Mouse (Mus musculus) ovary, postnatal 14 days (tissue): ENCODE measurements around the gene Wdr60.
"Not testable (repeated sequence)": the region's sequence is repeated elsewhere in the genome, so short reads cannot be mapped to it uniquely, and the experiment has no call there.

ENCODE experiments used
- DNase-seq: peaks from one replicate; pipeline ENCODE4 v3.0.0; 2022; ENCODE audit warnings: low spot score

The Wdr60 gene

DNA sequence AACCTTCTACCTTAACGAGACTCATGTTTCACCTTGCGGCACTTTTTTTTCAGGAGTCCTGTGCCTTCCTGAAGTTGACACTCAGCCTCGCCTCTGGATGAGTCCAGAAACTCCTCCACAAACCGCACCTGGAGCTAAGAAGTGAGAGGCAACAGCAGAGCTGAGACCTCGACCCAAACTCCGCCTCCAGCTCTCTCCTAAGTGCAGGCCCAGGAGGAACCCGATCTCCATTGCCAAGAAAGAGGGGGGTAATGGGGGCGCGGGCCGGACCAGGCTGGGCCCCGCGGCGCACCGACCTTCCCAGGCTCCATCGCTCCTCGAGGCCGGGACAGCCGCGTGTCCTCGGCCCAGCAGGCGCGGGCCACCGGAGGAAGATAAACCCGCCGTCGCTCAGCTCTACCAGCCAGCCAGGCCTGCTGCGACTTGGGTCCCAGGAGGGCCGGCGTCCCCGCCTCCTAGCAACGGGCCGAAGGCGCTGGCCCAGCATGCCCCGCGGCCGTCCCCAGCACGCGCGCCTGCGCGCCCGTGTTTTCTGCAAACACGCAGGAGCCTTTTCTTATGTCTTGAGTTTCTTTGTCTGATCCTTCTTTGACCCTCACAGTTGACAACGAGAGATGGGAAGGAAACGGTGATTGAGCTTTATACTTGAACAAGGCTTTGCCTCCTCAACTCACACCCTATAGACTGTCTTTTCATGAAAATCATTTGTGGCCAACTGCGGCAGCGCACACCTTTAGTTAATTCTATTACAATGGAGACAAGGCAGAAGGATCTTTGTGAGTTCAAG lies at the start of gene Wdr60:
Gene Wdr60, minus strand, starts transcription at position 468 of the 787 bp plus-strand sequence.
- peak; percentile 84 for DNase-seq

GRCm38 (mm10) chr12:116308612-116309011 lies 45.8 kb upstream of the Wdr60 start:
- no peak for DNase-seq

DNA sequence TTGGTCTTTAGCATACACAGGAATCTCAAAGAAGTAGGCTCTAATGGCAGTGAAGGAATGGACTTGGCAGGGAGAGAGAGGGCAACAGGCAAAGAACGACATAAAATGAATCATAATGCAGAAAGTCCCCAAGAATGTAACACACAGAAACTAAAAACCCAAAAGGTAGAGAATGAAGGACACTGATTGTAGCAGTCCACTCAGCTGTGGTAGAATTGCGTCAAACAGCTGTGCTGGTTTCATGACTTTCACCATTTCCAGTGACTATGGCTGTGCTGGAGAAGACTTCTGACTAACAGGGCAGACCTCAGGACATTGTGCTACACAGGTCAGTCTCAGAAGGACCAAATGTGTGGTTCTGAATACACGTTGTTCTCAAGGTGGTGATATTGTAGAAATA lies 45.0 kb upstream of the Wdr60 start:
- no peak for DNase-seq

GRCm38 (mm10) chr12:116306042-116306441 lies 43.2 kb upstream of the Wdr60 start:
- no peak for DNase-seq

GRCm38 (mm10) chr12:116302181-116302580 lies 39.4 kb upstream of the Wdr60 start:
- DNase-seq: no peak

DNA sequence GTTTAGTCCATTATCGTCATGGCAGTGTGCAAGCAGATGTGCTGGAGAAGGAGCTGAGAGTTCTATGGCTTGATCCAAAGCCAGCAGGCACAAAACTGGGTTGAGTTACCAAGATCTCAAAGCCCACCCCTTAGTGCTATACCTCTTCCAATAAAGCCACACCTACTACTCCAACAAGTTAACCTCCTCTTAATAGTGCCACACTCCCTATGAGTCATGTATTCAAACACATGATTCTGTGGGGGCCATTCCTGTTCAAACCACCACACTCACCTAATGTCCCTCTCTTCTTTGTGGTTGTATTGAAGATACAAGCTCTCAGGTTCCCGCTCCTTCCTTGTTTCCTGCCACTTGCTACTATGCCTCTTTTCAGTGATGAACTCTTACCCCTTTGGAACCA lies 37.1 kb upstream of the Wdr60 start:
- no peak for DNase-seq

GRCm38 (mm10) chr12:116293599-116294292 lies 30.9 kb upstream of the Wdr60 start:
- DNase-seq: no peak

DNA sequence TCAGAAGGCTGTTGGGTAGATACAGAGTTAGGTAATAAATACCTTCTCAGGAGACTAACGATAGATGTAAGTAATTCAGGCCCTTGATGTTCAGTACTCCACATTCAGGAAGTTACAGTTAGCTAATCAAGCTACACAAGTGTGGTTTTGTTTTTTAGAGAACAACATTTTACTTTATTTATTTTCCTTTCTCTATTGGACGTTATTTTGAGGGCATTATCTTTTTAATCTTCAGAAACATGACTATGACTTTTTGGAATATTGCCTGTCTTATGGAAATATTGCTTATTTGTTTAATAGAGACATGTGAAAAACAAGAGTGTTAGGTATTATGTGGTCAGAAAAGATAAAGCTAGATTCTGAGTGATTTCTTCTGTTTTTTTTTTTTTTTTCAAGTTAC lies 30.4 kb upstream of the Wdr60 start:
- DNase-seq: no peak

DNA sequence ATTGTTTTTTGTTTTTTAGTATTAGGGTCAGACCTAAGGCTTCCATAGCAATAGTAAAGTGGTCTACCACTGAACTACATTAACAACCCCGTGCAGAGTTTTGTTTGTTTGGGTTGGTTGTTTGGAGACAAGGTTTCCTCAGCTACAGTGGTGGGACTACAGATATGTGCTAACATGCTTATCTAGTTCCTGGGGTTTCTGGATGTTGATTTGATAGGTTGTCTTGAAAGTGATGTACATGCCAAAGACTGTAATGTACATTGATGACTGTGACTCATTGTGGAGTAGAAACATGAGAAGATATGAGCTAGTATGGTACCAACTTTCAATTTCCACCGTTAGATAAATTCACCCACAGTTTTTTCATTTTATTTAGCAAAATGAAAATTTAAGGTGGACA lies 20.7 kb upstream of the Wdr60 start:
- no peak for DNase-seq

DNA sequence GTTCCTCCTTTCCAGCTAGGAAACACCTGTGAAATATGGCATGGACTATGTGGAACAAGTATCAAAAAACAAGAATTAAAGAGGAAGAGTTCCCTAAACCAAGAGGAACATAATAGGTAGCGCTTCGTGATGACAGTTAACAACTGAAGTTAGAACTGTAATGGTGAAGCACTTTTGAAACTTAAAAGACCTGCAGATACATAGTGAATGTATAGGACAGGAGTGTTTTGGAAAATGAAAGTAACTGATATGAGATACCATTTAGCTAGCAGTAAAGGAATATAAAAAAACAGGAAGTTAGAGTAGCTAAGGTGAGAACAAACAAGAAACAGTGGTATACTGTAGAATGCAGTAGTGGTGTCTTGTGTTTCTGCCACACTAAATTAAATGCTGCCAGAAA lies 20.0 kb upstream of the Wdr60 start:
- DNase-seq: no peak

DNA sequence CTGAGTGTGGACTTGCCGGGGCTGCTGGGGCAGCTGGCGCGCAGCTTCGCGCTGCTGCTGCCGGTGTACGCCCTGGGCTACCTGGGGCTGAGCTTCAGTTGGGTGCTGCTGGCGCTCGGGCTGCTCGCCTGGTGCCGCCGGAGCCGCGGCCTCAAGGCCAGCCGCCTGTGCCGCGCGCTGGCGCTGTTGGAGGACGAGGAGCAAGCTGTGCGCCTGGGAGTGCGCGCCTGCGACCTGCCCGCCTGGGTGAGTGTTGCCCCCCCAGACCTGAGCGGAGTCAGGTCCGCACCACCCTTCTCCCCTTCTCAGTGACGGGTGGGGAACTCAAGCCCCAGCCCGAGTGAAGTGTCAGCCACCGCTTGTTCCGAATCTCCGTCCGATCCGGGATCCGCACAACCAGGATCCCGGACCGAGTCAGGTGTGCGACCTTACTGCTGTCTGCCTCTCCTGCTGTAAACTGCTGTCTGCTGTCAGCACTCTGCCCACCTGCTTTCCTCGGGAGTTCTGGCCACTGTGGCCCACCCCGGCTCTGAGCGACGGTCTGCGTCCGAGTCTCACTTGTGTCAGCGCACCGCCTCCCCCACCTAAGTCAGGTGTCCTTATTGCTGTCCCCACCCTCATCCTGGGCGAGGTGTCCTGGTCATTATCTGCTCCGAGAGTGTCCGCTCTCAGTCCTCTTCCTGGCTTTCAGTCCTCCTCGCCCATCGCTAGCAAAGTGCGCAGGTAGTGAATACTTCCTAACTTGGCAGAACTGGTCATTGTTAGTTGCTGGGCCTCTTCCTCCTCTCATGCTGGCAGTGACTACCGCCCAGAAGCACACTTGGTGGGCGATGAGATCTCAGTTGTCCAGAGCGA lies 18.8 kb upstream of the Wdr60 start:
- DNase-seq: peak; percentile 9

DNA sequence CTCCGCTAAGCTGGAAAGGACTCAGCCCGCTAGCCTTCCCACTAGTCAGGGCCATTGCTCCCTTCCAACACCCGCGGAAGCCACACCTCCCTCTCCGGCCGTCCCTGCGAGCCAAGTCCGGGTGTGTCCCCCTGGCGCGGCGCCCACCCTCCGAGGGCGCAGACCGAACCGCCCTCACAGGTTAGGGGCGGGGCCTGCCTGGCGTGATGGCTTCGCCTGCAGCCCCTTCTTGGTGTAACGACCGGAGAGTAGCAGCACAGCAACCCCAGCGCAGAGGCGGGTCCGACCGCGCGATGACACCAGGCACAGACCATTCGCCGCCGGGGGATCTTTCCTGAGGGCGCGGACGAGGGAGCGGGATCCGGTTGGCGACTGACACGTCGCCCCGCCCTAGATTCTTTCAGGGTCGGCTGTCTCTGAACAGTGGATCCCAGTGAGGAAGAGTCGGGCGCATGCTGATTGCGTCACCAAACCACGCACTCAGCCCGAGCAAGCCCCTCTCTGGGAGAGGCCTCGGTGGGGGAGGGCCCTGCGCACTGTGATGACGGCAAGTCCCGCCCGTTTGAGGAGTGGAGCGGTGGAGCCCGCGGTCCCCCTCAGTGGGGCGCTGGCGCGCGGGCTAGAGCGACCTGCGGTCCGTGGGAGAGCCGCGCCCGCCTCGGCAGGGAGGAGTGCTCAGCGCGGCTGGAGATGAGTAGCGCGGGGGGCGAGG lies 18.0 kb upstream of the Wdr60 start, which contains the start of gene Esyt2:
Gene Esyt2, plus strand, starts transcription at position 544 of the 712 bp plus-strand sequence.
- DNase-seq: peak; percentile 99

GRCm38 (mm10) chr12:116280149-116280652 lies 17.4 kb upstream of the Wdr60 start:
- no peak for DNase-seq

DNA sequence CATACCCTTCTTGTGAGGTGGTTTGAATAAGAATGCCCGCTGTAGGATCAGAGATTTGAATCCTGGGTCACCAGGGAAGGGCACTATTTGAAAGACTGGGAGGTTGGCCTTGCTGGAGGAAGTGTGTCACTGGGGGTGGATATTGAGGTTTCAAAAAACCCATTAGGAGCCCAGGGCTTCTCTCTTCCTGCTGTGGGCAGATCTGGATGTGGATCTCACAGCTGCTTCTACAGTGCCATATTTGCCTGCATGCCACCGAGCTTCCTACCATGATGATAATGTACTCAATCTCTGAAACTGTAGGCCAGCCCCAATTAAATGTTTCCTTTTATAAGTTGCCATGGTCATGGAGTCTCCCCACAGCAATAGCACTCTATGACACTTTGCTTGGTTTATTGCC lies 16.4 kb upstream of the Wdr60 start:
- no peak for DNase-seq

GRCm38 (mm10) chr12:116278541-116278940 lies 15.7 kb upstream of the Wdr60 start:
- DNase-seq: no peak

GRCm38 (mm10) chr12:116276961-116277360 lies 14.1 kb upstream of the Wdr60 start:
- no peak for DNase-seq

DNA sequence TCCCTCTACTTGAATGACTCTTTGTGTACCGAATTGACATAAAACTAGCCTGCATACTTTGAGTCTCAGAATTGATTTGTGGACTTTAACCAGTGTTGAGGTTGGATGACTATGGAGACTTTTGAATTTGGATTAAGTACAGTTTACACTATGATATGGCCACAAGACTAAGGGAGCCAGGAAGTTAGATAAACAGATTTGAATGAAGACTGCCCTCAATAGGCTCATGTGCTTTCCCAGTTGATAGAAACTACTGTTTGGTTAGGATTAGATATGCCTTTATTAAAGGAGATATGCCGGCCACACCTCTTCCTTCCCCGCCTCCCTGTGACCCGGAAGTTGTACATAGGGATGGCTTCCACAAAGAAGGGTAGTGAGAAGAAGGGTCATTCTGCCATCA lies 12.8 kb upstream of the Wdr60 start:
- DNase-seq: no peak

GRCm38 (mm10) chr12:116275086-116275485 lies 12.3 kb upstream of the Wdr60 start, which contains the start of gene Gm11027:
Gene Gm11027 (plus strand): TSS chr12:116275386.
- not testable (repeated sequence) for DNase-seq

- DNase-seq: no peak
Observed at GRCm38 (mm10) chr12:116273733-116274132, 10.9 kb upstream of the Wdr60 start.

DNA sequence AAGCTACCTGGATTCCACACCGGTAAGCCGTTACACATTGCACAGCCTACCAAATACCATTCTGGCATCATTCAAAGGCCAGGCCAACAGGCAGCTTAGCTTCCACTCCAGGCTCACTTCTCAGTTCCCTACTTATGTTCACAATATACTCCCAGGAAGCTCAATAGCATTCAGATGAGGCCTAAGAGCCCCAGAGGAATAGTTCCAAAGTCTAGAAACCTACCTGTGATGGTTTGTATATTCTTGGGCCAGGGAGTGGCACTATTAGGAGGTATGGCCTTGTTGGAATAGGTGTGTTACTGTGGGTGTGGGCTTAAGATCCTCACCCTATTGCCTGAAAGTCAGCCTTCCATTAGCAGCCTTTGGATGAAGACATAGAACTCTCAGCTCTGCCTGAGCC lies 8.2 kb upstream of the Wdr60 start:
- no peak for DNase-seq

- no peak for DNase-seq
Observed at GRCm38 (mm10) chr12:116270538-116270937, 7.7 kb upstream of the Wdr60 start.

- DNase-seq: no peak
Observed at GRCm38 (mm10) chr12:116269450-116269849, 6.6 kb upstream of the Wdr60 start.
